Mouse (Mus musculus): Measurements from ENCODE around the gene Gpatch2. TPM values are rescaled to one million over a fixed set of nuclear protein-coding genes. Genes with fewer than 3 reads are reported as not detected.

The Gpatch2 gene
- total RNA-seq, 2 experiments from 2014 or later = 21.4 to 24.8 TPM

GRCm38 (mm10) chr1:187348859-187349258, 133.6 kb downstream of the Gpatch2 start:
- no peak for DNase-seq (ENCODE audit: low spot score in 2 of 2)

GRCm38 (mm10) chr1:187356169-187356568, 140.9 kb downstream of the Gpatch2 start:
- DNase-seq (ENCODE audit: low spot score in 2 of 2) = no peak
- intact Hi-C loops (cut with DNase I) = no loop called here

More at GRCm38 (mm10) chr1:187348859-187349258, 133.6 kb downstream of the Gpatch2 start:
- intact Hi-C loops (cut with DNase I) = no loop called here

- intact Hi-C loops (cut with DNase I) = no loop called here
- DNase-seq (ENCODE audit: low spot score in 2 of 2) = no peak
These were observed 141.6 kb downstream of the Gpatch2 start for GRCm38 (mm10) chr1:187356904-187357303.

- no peak for DNase-seq (ENCODE audit: low spot score in 2 of 2)
- intact Hi-C loops (cut with DNase I) = no loop called here
These were observed 144.9 kb downstream of the Gpatch2 start for GRCm38 (mm10) chr1:187360240-187360639.

GRCm38 (mm10) chr1:187362536-187362935, 147.2 kb downstream of the Gpatch2 start:
- intact Hi-C loops (cut with DNase I) = no loop called here
- no peak for DNase-seq (ENCODE audit: low spot score in 2 of 2)

- DNase-seq (ENCODE audit: low spot score in 2 of 2) = no peak
- intact Hi-C loops (cut with DNase I) = no loop called here
These were observed 150.1 kb downstream of the Gpatch2 start for GRCm38 (mm10) chr1:187365424-187365823.

- DNase-seq (ENCODE audit: low spot score in 2 of 2) = no peak
- intact Hi-C loops (cut with DNase I) = no loop called here
These were observed 151.5 kb downstream of the Gpatch2 start for GRCm38 (mm10) chr1:187366806-187367205.

GRCm38 (mm10) chr1:187369049-187369448, 153.7 kb downstream of the Gpatch2 start:
- intact Hi-C loops (cut with DNase I) = no loop called here
- DNase-seq (ENCODE audit: low spot score in 2 of 2) = no peak

GRCm38 (mm10) chr1:187373506-187373905, 158.2 kb downstream of the Gpatch2 start:
- no peak for DNase-seq (ENCODE audit: low spot score in 2 of 2)
- intact Hi-C loops (cut with DNase I) = no loop called here

- intact Hi-C loops (cut with DNase I) = no loop called here
- DNase-seq (ENCODE audit: low spot score in 2 of 2) = no peak
These were observed 159.1 kb downstream of the Gpatch2 start for GRCm38 (mm10) chr1:187374418-187374817.

- no peak for DNase-seq (ENCODE audit: low spot score in 2 of 2)
- intact Hi-C loops (cut with DNase I) = no loop called here
These were observed 161.8 kb downstream of the Gpatch2 start for GRCm38 (mm10) chr1:187376946-187377671.

GRCm38 (mm10) chr1:187377865-187378524, 162.7 kb downstream of the Gpatch2 start:
- DNase-seq (ENCODE audit: low spot score in 2 of 2) = no peak
- intact Hi-C loops (cut with DNase I) = no loop called here

- intact Hi-C loops (cut with DNase I) = no loop called here
- DNase-seq (ENCODE audit: low spot score in 2 of 2) = no peak
These were observed 174.2 kb downstream of the Gpatch2 start for GRCm38 (mm10) chr1:187389476-187389875.

GRCm38 (mm10) chr1:187400834-187401233, 185.5 kb downstream of the Gpatch2 start:
- intact Hi-C loops (cut with DNase I) = no loop called here
- DNase-seq (ENCODE audit: low spot score in 2 of 2) = no peak

Other genes with a start within 250 kb of the Gpatch2 start
- gene D1Pas1, start 248.1 kb upstream of the Gpatch2 start, total RNA-seq (2021) = not detected
- under 1 TPM in 1 of 2 experiments, not detected in 1; 0.64 TPM for gene Spata17, start within 50 bp of the Gpatch2 start, total RNA-seq (2021)

All from left cerebral cortex, postnatal 36 days (tissue).